Mouse (Mus musculus): ENCODE measurements around the gene Erh.

GRCm38 (mm10) chr12:80608576-80608975 lies 35.6 kb downstream of the Erh start:
- TF ChIP-seq CTCF (IDR thresholded peaks at IDR 0.05; ENCODE audit: control insufficient read depth, insufficient read depth, insufficient replicate concordance, low read depth, low read length) (no peak), POLR2A (IDR thresholded peaks at IDR 0.05; ENCODE audit: control insufficient read depth, low read depth, low read length) (no peak)
